Mouse (Mus musculus) erythroblast, embryonic 14.5 days (primary cell): ENCODE measurements around the gene Arhgef3.

Source experiments
- GATA1 ChIP-seq: IDR thresholded peaks from 2 replicates; pipeline ENCODE4 v1.6.1; 2012; ENCODE audit warnings: low read length, inconsistent platforms, mixed read lengths
- TAL1 ChIP-seq: IDR thresholded peaks from 3 replicates; pipeline ENCODE4 v1.6.1; 2012; ENCODE audit warnings: low read length, inconsistent platforms, mixed read lengths

DNA sequence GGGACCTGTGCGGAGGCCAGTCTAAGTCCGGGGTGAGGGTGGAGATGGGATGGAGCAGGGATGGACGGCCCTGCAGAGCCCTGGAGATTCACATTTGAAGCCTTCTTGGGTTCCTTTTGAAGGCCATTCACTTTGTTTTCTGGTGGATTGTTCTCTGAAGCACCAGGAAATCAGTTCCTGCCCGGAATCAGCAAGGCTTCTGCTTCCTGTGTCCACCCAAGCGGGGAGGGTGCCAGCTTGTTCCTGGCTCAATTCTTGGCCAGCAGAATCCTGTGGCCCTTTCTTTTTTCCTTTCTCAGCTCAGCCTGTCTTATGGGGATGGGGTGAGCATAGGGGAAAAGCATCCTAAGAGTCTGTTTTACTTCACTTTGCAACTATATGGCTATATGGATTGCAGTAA lies 131.7 kb downstream of the Arhgef3 start:
- TF ChIP-seq GATA1 (no peak), TAL1 (no peak)
